In genomic region chr11:56812121-56812520, GRCm38 (mm10) we compare ENCODE assay signal across 12 mouse cellular contexts.
DNase-seq lines count a peak whose midpoint lies in the region; ATAC-seq and TF ChIP-seq lines count a peak whose summit lies in the region.
"Had no signal": no experiment of that assay in that cellular context is flagged by ENCODE, and none has a peak within 500 bp of the region (broad histone marks: within the 10 kb centered on the region; RNA-seq: fewer than 3 reads in every experiment).

No protein-coding gene starts in this region.

- no peaks in the 10 kb centered on the region for H3K27me3 ChIP-seq in forebrain, embryonic 10.5 days (ENCODE audit: poor library complexity, severe bottlenecking)
- no peaks in the 10 kb centered on the region for H3K27me3 ChIP-seq in forebrain, postnatal 0 days (ENCODE audit: insufficient read depth, low read length)
- H3K27me3 ChIP-seq in lung, embryonic 14.5 days (ENCODE audit: insufficient read depth, low read length) = no peaks in the 10 kb centered on the region
- H3K27me3 ChIP-seq in myocyte (ENCODE audit: control insufficient read depth, insufficient read depth, insufficient read length) = no peaks in the 10 kb centered on the region
- no peaks in the 10 kb centered on the region for H3K27me3 ChIP-seq in forebrain, embryonic 14.5 days (replicated peaks; ENCODE audit: control insufficient read depth, insufficient read depth, low read length)
- H3K27me3 ChIP-seq: forebrain, embryonic 13.5 days; hindbrain, embryonic 13.5 days; midbrain, embryonic 13.5 days had no signal

- no peaks in the 10 kb centered on the region for H3K79me2 ChIP-seq in myocyte (ENCODE audit: control insufficient read depth, insufficient read depth)

- H3K4me1 ChIP-seq in forebrain, embryonic 10.5 days = no peaks in the 10 kb centered on the region
- H3K4me1 ChIP-seq in forebrain, postnatal 0 days (ENCODE audit: insufficient read depth) = no peaks in the 10 kb centered on the region
- H3K4me1 ChIP-seq in lung, embryonic 14.5 days (ENCODE audit: insufficient read depth) = no peaks in the 10 kb centered on the region
- H3K4me1 ChIP-seq in forebrain, embryonic 14.5 days (ENCODE audit: control insufficient read depth, insufficient read depth, low read length) = no peaks in the 10 kb centered on the region
- H3K4me1 ChIP-seq: forebrain, embryonic 13.5 days; hindbrain, embryonic 13.5 days; midbrain, embryonic 13.5 days had no signal

- no peak for ATAC-seq in forebrain, postnatal 0 days
- ATAC-seq in lung, embryonic 14.5 days (ENCODE audit: insufficient read depth) = no peak
- no peak for ATAC-seq in forebrain, embryonic 14.5 days
- ATAC-seq: forebrain, embryonic 13.5 days; midbrain, embryonic 13.5 days had no signal

- no peak for TF ChIP-seq CTCF in forebrain, postnatal 0 days (IDR thresholded peaks at IDR 0.05; ENCODE audit: low read depth)
- no peak for TF ChIP-seq CTCF in lung, embryonic 14.5 days (IDR thresholded peaks at IDR 0.05; ENCODE audit: low read depth)

- H3K9ac ChIP-seq in forebrain, postnatal 0 days = no peak overlapping the region
- no peak overlapping the region for H3K9ac ChIP-seq in lung, embryonic 14.5 days
- no peak overlapping the region for H3K9ac ChIP-seq in forebrain, embryonic 14.5 days (ENCODE audit: low read length)
- H3K9ac ChIP-seq: forebrain, embryonic 13.5 days; hindbrain, embryonic 13.5 days; midbrain, embryonic 13.5 days had no signal

- TF ChIP-seq POLR2A in myocyte (IDR thresholded peaks at IDR 0.05; ENCODE audit: insufficient read length, low read depth) = no peak

- no peak overlapping the region for H3K4me3 ChIP-seq in forebrain, embryonic 10.5 days
- no peak overlapping the region for H3K4me3 ChIP-seq in forebrain, postnatal 0 days (ENCODE audit: low read depth, low read length)
- H3K4me3 ChIP-seq in lung, embryonic 14.5 days (ENCODE audit: low read depth, low read length) = no peak overlapping the region
- no peak overlapping the region for H3K4me3 ChIP-seq in myocyte
- no peak overlapping the region for H3K4me3 ChIP-seq in forebrain, embryonic 14.5 days (ENCODE audit: low read depth, low read length)
- H3K4me3 ChIP-seq: forebrain, embryonic 13.5 days; hindbrain, embryonic 13.5 days; midbrain, embryonic 13.5 days had no signal

- peak; percentile 26 for DNase-seq in forebrain, embryonic 10.5 days (ENCODE audit: extremely low spot score, low spot score)
- no peak for DNase-seq in forebrain, postnatal 0 days
- DNase-seq in lung, embryonic 14.5 days = peak; percentile 82
- DNase-seq in lung, postnatal 36 days = no peak
- peak; percentile 45 for DNase-seq in ZHBTc4 (ENCODE audit: low read depth, low spot score)
- DNase-seq in layer of hippocampus, postnatal 10 days (ENCODE audit: low spot score in 2 of 2) = no peak
- DNase-seq in forebrain, embryonic 14.5 days (ENCODE audit: low spot score) = no peak
- DNase-seq: cerebellum, adult 9-10 months had no signal

- H3K36me3 ChIP-seq in forebrain, embryonic 10.5 days (replicated peaks) = no peaks in the 10 kb centered on the region
- no peaks in the 10 kb centered on the region for H3K36me3 ChIP-seq in forebrain, postnatal 0 days (ENCODE audit: insufficient read depth)
- H3K36me3 ChIP-seq in lung, embryonic 14.5 days (ENCODE audit: insufficient read depth) = no peaks in the 10 kb centered on the region
- H3K36me3 ChIP-seq in myocyte (ENCODE audit: control insufficient read depth, insufficient read depth) = no peaks in the 10 kb centered on the region
- no peaks in the 10 kb centered on the region for H3K36me3 ChIP-seq in forebrain, embryonic 14.5 days (ENCODE audit: control insufficient read depth, insufficient read depth, low read length)
- H3K36me3 ChIP-seq: hindbrain, embryonic 13.5 days; midbrain, embryonic 13.5 days had no signal

- 57% methylated on average over 4 of the region's 4 CpGs for WGBS in forebrain, embryonic 10.5 days
- WGBS in forebrain, postnatal 0 days = 52% methylated on average over 4 of the region's 4 CpGs
- 44% methylated on average over 4 of the region's 4 CpGs for WGBS in lung, embryonic 14.5 days
- 63% methylated on average over 4 of the region's 4 CpGs for WGBS in forebrain, embryonic 14.5 days

- no peak overlapping the region for H3K27ac ChIP-seq in forebrain, embryonic 10.5 days
- H3K27ac ChIP-seq in forebrain, postnatal 0 days (ENCODE audit: low read depth, low read length) = no peak overlapping the region
- H3K27ac ChIP-seq in lung, embryonic 14.5 days (ENCODE audit: low read depth) = no peak overlapping the region
- H3K27ac ChIP-seq in forebrain, embryonic 14.5 days (ENCODE audit: low read depth, low read length) = no peak overlapping the region
- H3K27ac ChIP-seq: forebrain, embryonic 13.5 days; hindbrain, embryonic 13.5 days; midbrain, embryonic 13.5 days had no signal

- H3K9me3 ChIP-seq in forebrain, embryonic 10.5 days = peaks cover 2% of the 10 kb centered on the region; the same call in 1 of the 2 replicates
- no peaks in the 10 kb centered on the region for H3K9me3 ChIP-seq in forebrain, postnatal 0 days (ENCODE audit: low read length)
- H3K9me3 ChIP-seq in lung, embryonic 14.5 days (ENCODE audit: low read depth, low read length) = no peaks in the 10 kb centered on the region
- no peaks in the 10 kb centered on the region for H3K9me3 ChIP-seq in forebrain, embryonic 14.5 days (replicated peaks; ENCODE audit: control insufficient read depth, low read length)
- H3K9me3 ChIP-seq: forebrain, embryonic 13.5 days; hindbrain, embryonic 13.5 days; midbrain, embryonic 13.5 days had no signal

- H3ac ChIP-seq in myocyte (ENCODE audit: control insufficient read depth, insufficient read length) = no peak overlapping the region

- no peak overlapping the region for H3K4me2 ChIP-seq in forebrain, postnatal 0 days (ENCODE audit: low read depth)
- no peak overlapping the region for H3K4me2 ChIP-seq in lung, embryonic 14.5 days
- no peak overlapping the region for H3K4me2 ChIP-seq in myocyte (ENCODE audit: low read depth)
- H3K4me2 ChIP-seq in forebrain, embryonic 14.5 days (ENCODE audit: low read length) = no peak overlapping the region
- H3K4me2 ChIP-seq: forebrain, embryonic 13.5 days; hindbrain, embryonic 13.5 days; midbrain, embryonic 13.5 days had no signal

TF ChIP-seq in myocyte, 11 proteins besides CTCF, POLR2A, EP300 and RAD21:
- TF ChIP-seq CEBPB (IDR thresholded peaks at IDR 0.05; ENCODE audit: insufficient read depth, poor library complexity, severe bottlenecking) (no peak), POLR2AphosphoS2 (IDR thresholded peaks at IDR 0.05; ENCODE audit: insufficient read length, low read depth) (no peak), MAX (IDR thresholded peaks at IDR 0.05; ENCODE audit: low read depth) (peak; percentile 44), USF1 (IDR thresholded peaks at IDR 0.05; ENCODE audit: low read depth) (no peak), MYOD1 (IDR thresholded peaks at IDR 0.05; ENCODE audit: control insufficient read depth in 1 of 3, insufficient read length in 2 of 3, low read depth in 2 of 3) (no peak), SRF (IDR thresholded peaks at IDR 0.05; ENCODE audit: control insufficient read depth, insufficient read length, low read depth) (no peak), TCF3 (IDR thresholded peaks at IDR 0.05; ENCODE audit: insufficient read length, low read depth) (no peak), E2F4 (IDR thresholded peaks at IDR 0.05; ENCODE audit: insufficient read depth) (no peak), TCF12 (IDR thresholded peaks at IDR 0.05; ENCODE audit: insufficient read depth, poor library complexity, severe bottlenecking) (no peak), MYOG (IDR thresholded peaks at IDR 0.05; ENCODE audit: control insufficient read depth in 1 of 3, insufficient read depth in 1 of 3, insufficient read length in 2 of 3, low read depth in 2 of 3) (no peak), REST (IDR thresholded peaks at IDR 0.05; ENCODE audit: insufficient read depth, insufficient read length) (peak; percentile 93)

Comparison
In these comparisons a context has a peak if more than half of its experiments do, and no peak if none do; other contexts are left out.
1. DNase-seq: peak in forebrain, embryonic 10.5 days (single experiment), lung, embryonic 14.5 days (single experiment) and ZHBTc4 (single experiment); none in forebrain, postnatal 0 days (single experiment), lung, postnatal 36 days (single experiment), layer of hippocampus, postnatal 10 days (0 of 2) and forebrain, embryonic 14.5 days (single experiment).